Mouse (Mus musculus): ENCODE data around the gene Asb2.

The Asb2 gene
- long read RNA-seq, experiment 1, result 0 reads
- long read RNA-seq, experiment 2, partial matches to known transcripts, result 1 of 3 reads
- long read RNA-seq, experiment 2, other reads (novel, unspliced or antisense), result 1 of 3 reads

DNA sequence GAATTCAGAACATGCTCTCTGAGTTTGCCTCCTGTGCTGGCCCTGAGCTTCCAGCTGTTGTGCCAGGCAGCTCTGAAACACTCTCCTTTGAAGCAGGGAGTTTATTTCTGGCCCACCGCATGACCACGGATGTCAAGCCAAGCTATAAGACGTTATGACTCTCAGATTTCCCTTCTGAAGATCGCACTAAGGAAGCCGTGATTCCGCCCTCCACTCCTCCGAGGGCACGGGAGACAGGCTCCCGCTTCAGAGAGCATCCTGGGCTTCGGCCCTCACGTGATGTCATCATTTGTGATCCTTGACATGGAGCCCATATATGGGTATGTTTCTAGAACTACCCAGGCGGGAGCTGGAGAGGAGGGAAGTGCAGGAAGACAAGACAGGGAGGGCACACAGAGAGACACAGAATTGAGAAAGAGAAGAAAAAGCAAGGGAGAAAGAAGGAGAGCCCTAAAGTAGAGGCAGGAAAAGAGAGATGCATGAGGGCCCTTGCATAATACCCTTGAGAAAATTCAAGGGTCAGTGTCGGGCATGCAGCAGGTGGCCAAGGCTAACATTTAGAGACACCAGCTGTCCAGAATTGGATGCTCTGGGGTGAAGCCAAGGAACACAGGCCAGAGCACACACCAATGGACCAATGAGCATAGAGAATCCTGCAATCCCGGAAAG, at the start of gene Asb2:
Gene Asb2, minus strand, starts transcription at position 256 of the 669 bp plus-strand sequence.
- intact Hi-C loops (cut with DNase I), result no loop called here

DNA sequence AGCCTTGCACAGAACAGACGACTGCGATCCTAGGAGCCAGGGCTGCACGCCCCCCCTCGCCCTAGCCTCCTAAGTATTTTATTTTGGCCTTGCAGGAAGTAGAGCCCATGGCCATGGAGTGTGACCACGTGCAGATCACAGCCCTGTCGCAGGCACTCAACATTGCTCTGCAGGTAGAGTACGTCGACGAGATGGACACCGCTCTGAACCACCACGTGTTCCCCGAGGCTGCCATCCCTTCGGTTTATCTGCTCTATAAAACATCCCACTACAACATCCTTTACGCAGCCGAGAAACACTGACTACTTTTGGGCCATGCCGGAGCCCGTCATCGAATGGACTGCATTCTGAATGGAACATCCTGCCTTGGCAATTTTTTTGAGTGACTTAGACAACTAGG, 48.3 kb upstream of the Asb2 start:
- intact Hi-C loops (cut with DNase I), result no loop called here

DNA sequence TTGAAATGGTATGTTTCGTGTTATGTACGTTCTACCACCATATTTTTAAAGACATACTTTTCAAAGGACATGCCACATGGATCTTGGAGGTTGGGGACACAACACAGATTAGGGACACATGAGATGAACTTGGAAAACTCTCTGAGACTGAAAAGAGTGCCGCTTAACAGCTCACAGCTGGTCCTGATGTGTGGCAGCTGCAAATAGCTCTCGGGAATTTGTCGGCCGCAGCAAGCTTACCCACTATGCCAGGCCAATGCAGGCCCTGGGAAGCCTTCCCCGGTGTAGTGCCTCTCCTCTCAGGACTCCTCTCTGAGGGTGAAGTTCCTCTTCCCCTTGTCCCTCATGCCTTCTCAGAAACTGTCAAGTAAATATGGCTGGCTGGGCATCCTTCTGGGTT, 41.0 kb upstream of the Asb2 start:
- intact Hi-C loops (cut with DNase I), result no loop called here

DNA sequence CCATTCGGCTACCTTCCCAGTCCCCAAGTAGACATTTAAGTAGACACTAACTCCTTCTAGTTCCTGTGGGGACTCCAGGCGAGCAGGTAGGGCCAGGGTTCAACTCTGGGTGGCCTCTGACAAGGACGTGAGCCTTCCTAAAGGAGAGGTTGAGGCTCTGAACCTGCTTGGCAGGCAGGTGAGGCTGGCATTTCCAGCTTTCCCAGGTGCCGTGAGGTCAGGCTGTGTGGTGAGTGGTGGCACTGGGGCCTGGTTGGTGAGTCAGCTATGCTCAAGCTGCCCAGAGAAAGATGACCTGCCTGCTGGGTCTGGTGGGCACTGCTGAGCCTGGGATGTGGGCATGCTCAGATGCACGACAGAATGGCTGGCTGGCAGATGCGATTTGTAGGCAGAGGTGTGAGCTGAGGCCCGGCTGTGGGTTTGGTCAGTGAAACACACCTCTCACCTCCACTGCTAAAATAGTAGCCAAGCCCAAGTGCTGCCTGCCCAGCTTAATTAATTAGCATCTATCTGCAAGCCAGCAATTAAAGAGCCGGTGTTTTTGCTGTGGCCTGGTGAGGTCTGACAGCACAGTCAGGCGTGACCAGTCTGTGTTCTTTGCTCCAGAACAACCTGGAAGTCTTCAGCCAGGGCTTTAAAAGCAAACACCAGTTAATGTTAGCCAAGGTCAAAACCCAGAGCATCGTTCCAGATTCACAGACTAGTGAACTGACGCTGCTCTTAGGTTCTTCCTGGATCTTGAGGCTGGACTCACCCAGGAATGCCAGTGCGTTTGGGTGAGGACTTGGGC, 39.9 kb upstream of the Asb2 start:
- intact Hi-C loops (cut with DNase I), result no loop called here

DNA sequence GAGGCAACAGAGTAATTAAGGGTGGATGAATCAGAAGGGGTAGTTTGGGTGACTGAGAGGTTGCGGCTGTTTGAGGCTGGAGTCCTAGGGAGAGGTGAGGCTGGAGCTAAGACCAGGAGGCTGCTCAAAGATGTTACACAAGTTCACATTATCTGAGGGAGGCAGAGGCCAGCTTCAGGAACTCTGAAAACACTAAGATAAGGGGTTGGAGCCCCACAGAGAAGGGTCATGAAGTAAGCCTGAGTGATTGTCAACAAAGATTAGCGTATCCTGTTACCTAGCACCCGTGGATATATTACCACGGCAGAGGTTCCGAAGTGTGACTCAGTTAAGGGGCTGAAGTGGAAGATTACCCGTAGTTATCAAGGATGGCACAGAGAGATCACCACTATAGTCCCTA, 37.7 kb upstream of the Asb2 start:
- intact Hi-C loops (cut with DNase I), result no loop called here

DNA sequence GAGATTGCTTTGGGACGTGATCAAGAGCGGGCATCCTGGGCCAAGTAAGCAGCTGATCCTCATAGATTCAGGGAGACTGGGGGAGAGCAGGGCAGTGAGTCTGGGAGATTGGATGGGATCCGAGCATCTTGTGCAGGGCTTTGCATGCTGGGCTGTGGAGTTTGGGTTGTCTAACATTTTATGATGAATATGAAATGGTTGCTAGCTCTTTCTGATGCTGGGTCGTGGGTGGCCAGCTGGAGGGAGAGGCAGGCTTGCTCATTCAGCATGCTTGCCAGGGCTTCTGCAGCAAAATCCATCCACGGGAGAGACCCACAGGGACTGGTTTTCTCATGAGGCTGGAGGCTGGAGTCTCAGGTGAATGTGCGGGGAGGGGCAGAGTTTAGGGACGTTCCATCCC, 35.3 kb upstream of the Asb2 start:
- intact Hi-C loops (cut with DNase I), result no loop called here

DNA sequence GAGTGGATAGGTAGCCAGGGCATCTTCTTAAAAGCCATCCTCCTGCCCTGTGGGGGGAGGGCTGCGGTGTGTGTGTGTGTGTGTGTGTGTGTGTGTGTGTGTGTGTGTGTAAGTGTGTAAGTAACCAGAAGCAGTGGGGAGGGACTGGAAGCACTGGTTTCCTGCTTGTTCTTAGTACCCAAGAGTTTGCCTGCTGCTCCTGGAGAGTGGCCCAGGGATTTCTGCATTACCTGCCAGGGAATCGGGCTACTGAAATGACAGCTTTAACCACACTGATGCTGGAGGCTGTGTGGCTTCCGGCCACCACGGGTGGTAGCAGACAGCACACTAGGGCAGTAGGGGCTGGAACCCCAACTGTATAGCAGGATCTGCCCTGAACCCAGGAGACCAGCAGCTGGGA, 34.2 kb upstream of the Asb2 start:
- intact Hi-C loops (cut with DNase I), result no loop called here

DNA sequence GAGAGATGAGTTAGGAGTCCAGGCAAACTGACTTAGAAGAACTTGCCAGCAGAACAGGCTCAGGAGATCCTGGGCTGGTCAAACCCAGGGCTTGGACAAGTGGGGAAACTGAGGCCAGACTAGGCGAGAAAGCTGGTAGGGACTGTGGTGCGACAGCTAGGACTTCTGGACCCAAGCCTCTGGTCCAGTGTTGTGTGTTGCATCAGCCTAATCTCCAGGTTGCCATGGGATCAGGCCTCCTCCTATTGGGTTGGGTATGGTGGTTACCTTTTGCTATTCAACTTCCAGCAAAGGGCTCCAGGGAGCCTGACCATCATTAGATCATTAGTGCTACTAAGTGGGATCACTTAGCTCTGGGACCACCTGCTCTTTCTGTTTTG, 33.5 kb upstream of the Asb2 start:
- intact Hi-C loops (cut with DNase I), result no loop called here

DNA sequence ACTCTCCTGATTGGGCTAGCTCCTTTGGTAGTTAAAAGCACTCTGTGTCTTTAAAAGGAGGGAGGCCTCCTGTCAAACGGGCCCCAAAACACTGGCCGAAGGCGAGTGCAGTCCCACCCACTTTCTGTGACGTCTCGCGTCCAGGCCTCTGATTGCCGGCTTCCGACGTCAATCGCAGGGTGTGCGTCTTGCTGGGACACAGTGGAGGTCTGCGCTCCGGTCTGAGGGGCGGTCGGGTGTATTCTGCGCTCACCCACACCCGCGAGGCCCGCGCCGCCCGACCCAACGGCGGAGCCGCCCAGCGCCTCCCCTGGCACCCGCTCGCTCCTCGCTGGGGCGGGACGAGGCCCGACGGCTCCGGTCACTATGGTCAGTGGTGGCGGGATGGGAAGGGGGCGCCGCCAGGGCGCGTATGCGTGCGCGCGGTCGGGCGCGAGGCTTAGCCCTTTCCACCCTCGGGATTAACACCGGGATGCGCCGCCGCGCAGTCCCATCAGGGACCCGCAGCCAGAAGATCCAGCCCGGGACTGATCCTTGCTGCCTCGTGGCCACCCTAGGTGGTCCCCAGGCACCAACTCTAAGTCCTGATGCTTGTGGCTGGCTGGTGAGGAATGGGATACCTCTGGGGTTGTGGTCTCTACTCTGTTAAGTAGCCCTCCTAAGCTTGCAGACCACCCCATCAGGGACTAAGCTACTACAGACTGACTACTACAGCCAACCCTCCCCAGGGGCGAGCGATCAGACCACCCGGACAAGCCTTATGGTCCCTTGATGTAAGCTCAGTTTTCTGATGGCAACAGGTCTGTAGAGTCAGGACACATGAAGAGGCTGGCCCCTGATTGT, 32.9 kb upstream of the Asb2 start, which contains the start of gene Otub2:
Gene Otub2, plus strand, starts transcription at position 178 of the 843 bp plus-strand sequence.
- intact Hi-C loops (cut with DNase I), result no loop called here

DNA sequence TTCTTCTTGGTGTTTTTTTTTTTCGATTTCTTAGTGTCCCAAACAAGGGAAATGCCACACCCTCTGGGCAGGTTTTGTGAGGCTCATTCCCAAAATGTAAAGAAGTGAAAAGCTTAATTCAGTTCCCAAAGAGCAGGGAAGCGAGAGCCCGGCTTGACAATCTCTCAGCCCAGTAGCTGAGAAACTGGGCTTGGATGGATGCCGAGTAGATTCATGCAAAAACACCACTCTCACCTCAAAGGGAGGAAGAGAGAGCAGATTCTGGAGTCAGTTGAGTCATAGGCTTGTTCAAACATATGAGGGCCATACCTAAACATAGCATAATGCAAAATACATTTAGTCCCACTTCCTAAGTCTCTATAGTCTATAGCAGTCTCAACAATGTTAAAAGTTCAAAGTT, 24.4 kb upstream of the Asb2 start:
- intact Hi-C loops (cut with DNase I), result no loop called here

DNA sequence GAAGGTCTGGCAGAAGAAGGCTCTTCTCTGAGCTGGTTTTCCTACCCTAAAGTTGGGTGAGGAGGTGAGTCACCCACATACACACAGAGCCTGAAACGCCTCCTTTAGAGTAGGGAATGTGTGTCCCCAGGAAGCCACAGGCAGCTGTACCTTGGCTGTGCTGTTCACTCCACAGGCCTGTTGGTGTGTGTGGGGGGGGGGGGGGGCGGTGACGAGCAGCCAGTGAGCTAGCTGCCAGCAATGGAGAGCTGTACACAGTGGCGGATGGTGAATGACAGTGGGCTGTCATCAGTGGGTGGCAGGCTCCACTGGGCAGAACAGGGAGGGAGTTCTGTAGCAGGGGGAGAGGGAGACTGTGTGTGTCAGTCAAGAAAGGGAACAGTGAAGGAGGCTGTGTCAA, 21.0 kb upstream of the Asb2 start:
- intact Hi-C loops (cut with DNase I), result no loop called here

DNA sequence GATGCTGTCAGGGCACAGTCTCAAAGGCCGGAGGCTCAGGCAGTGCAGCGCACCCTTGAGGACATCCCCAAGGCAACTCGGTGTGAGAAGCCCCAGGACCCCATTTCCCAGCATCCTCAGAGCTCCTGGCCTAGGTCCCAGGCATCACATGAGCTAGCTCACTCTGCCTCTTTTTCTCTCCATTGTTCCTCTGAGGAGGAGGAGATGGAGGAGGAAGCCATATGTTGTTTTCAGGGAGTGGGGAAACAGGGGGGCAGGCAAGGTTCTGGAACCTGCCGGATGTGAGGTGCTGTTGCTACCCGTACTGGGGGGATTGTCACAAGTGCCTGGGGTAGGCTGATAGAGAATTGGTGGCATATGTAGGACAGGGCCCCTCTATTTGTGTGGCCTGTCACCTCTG, 20.3 kb upstream of the Asb2 start:
- intact Hi-C loops (cut with DNase I), result no loop called here

DNA sequence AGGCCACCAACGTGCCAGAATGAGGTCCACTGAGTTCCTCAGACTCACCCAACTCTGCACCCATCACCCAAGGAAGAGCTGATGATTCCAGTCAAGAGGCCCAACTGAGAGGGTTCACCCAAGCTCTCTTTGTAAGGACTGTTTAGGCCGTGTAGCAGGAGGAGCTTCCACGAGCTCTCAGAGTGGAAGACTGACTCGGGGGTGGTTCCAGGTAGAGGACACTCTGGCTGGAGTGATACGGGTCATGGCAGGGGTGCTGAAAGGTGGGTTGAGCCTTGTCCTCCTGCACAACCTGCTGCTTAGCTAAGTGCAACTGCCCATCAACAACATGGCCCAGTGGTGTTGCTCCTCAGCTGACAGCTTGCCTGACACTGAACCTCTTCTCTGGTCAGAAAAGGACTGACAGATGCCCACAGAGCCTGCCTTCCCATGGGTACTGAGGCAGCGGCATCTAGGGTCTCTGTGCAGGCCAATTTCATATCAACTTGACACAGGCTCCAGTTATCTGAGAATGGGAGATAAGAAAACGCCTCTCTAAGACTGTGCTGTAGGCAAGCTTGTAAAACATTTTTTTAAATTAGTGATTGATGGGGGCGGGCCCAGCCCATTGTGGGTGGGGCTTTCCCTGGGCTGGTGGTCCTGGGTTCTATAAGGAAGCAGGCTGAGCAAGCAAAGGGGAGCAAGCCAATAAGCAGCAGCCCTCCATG, 17.9 kb upstream of the Asb2 start:
- intact Hi-C loops (cut with DNase I), result loop anchor here (5.0 kb wide), 1 partner anchor 231 kb away; no protein-coding TSS in a partner anchor

DNA sequence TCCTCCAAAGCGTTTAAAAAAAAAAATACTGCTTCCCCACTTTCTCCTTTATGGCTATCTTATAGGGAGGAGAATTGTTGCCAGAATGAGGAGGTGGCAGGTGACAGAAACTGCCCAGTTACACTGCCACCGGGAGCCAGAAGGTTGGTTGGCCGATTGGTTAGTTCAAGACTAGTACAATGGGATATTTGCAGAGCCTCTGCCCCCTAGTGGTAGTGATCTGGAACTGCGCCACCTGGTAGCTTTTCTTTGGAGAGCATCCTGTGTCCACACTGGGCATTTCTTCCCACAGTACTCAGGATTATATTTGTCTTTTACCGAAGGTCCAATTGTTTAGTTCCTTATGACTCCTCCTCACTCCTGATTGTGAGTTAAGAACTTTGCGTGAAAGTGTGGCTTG, 15.9 kb upstream of the Asb2 start:
- intact Hi-C loops (cut with DNase I), result loop anchor here (5.0 kb wide), 1 partner anchor 229 kb away; no protein-coding TSS in a partner anchor

DNA sequence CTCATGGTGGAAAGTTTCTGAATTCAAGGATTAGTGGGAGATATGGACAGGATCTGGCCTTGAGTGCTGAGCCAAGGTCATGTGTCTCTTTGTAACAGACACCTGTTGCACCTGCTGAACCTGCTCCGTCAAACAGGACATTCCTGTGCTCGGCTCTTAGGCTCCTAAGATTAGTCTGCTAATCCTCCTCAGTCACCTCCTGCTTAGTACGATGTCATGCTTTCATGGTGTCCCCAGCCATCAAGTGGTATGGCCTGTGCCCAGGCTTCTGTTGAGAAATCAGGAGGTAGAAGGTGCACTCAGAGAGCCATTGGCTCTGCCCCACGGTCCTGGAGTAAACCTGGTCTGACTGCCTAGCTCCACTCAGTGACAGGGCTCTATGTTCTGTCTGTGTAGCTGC, 15.1 kb upstream of the Asb2 start:
- intact Hi-C loops (cut with DNase I), result loop anchor here (5.0 kb wide), 1 partner anchor 229 kb away; no protein-coding TSS in a partner anchor

DNA sequence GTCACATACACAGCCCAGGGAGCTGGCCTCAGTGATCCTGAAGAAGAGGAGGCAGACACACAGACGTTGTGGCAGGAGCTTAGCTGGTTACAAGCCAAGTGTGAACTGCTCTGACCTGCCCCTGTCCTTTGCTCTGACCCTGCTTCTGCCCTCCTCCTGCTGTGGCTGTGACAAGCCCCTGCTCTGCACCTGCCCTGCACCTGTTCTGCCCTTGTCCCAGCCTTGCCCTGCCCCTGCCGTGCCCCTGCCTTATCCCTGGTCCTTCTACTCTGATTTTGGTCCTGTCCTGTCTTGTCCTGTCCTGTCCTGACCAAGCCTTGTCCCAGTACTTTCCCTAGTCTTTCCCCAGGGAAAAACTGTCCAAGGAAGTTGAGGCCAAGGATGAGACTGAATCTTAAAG, 13.0 kb upstream of the Asb2 start:
- intact Hi-C loops (cut with DNase I), result no loop called here

DNA sequence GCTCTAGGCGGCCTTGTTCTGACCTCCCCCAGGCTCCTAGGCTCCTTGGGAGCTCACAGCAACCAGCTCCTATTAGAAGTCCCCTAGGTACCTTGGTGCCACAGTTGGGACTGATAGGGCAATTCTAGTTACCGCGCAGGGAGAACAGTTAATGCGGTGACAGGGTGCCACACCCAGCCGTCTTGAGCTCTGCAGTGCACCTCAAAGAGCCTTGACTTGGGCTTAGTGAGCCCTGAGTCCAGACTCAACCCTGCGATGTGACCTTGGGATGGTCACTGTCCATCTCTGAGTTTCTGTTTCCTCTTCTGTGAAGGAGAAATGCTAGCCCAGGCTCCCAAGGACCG, 12.5 kb upstream of the Asb2 start:
- intact Hi-C loops (cut with DNase I), result no loop called here

DNA sequence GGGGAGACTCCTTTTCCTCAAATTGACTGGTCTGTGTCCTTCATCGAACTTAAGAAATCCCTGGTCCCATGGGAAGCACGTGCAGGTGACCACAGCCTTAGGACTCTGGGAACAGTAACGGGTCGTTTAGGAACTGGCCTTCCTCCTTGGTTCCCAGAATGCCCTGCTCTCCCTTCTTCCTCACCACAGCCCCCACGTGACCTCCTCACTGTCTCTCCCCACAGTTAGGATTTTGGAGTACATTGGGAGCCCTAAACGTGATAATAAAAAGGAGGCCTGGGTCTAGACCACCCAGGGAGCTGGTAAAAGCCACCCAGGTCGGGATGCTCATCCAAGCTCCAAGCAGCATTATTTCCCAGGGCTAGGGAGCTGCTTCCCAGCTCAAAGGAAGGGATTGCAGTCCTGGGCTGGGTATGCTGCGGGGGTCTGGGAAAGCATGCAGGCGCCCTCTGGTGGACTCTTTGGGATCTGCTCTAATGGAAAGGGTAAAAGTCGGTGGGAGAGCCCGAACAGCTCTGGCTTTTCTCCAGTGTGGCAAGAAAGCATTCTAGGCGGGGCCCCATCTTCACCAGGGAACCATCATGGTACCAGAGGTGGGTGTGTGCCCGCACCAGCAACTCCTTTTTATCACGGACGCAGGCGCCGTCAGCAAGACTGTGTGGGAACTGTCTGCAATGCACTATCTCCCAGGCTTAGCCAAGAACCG, 12.0 kb upstream of the Asb2 start:
- intact Hi-C loops (cut with DNase I), result no loop called here

DNA sequence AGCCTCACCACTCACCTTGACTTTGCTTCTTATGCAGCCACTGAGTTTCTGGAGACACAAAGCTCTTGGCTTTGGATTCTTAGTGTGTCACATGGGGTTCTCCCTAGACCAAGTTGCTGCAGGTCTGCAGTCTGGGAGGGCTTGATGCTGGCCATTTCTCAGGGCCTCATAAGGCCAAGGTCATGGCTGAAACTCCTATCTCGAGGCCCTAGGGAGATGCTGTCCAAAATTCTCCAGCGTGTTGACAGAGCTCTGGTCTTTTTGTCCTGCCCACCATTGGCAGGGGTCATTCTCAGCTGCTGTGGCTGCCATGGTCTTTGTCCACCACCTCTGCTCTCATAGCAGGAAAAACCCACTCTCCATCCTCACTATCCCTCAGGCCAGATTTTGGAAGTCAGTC, 11.4 kb upstream of the Asb2 start:
- intact Hi-C loops (cut with DNase I), result no loop called here

DNA sequence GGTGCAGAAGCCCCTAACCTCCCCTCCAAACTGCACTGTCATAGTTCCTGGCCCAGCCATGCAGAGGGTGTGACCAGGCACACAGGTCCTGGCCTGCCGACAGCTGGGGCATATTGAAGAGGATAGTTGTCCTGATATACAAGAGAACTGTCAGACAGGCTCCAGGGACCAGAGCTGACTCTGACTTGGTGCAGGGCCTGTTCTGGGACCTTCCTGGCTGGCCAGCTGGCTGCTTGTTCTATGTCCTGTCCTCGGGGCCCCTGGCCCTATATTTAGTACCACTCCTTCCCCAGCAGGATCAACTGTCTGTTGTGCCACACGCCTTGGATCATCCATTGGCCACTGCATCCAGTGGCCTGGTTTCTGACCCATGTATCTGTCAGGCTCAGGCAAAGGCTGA, 6.5 kb upstream of the Asb2 start:
- intact Hi-C loops (cut with DNase I), result no loop called here
